Mouse (Mus musculus) ES-Bruce4 (cell line): ENCODE measurements around the gene Ina.

Source experiments
- CTCF ChIP-seq: IDR thresholded peaks from one replicate; pipeline ENCODE4 v1.8.1; 2011; ENCODE audit warnings: low read depth, low read length
- EP300 ChIP-seq: IDR thresholded peaks from 2 replicates; pipeline ENCODE4 v1.6.1; 2011; ENCODE audit warnings: low read depth, low read length; ENCODE audit not compliant: insufficient read depth
- POLR2A ChIP-seq: IDR thresholded peaks from one replicate; pipeline ENCODE4 v1.8.1; 2011; ENCODE audit warnings: low read length; ENCODE audit not compliant: insufficient read depth

DNA sequence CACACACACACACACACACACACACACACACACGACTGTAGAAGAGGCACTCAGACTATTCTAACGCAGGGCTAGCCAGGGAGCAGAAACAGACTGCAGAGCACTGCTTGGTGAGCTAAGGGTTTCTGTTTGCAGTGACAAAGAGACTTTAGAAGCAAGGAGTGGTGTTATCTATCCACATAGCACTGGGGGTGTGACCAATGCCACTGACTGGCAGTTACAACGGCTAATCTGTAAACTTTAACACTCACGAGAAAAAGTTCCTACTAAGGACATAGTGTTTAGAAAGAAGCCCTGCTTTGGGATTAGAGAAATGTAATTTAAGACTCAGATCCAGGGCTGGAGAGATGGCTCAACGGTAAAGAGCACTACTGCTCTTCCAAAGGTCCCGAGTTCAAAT lies 14.7 kb upstream of the Ina start:
- TF ChIP-seq CTCF (no peak), EP300 (no peak), POLR2A (no peak)
